Mouse (Mus musculus): ENCODE measurements around the gene Gm37240. TPM values are rescaled to one million over a fixed set of nuclear protein-coding genes. Genes with fewer than 3 reads are reported as not detected.

The Gm37240 gene
- polyA plus RNA-seq, 1 experiment, result 0.91 TPM

DNA sequence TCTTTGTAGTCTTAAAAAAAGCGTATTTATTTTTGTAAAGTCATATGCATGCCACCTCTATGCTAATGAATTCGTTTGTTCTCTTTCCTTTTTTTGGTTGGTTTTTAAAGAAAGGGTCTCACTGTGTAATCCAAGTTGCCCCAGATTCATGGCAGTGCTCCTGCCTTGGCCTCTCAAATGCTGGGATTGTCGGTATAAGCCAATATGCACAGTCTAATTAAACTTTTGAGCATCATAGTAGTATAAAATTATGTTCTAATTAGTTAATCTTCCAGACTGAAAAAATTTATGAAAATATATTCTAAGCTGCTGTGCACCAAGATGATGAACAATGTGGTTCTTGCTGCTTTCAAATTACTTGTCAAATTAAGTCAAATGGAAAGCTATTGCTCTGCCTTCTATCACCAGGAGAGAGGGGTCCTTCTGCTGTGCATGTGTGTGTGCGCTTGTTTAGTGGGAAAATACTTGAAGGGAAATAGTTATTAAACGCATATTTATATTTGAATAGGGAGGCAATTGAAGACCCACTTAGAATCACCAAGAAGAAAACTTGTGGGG, 1291.6 kb downstream of the Gm37240 start:
- Histone ChIP-seq H3K4me3 (ENCODE audit: low read depth, low read length) (no peak overlapping the region), H3K27me3 (ENCODE audit: control insufficient read depth, insufficient read depth, low read length, poor library complexity, severe bottlenecking) (peaks cover 2% of the 10 kb centered on the region; the same call in 1 of the 2 replicates)
- no peak for TF ChIP-seq CTCF (IDR thresholded peaks at IDR 0.05; ENCODE audit: low read depth, low read length)

DNA sequence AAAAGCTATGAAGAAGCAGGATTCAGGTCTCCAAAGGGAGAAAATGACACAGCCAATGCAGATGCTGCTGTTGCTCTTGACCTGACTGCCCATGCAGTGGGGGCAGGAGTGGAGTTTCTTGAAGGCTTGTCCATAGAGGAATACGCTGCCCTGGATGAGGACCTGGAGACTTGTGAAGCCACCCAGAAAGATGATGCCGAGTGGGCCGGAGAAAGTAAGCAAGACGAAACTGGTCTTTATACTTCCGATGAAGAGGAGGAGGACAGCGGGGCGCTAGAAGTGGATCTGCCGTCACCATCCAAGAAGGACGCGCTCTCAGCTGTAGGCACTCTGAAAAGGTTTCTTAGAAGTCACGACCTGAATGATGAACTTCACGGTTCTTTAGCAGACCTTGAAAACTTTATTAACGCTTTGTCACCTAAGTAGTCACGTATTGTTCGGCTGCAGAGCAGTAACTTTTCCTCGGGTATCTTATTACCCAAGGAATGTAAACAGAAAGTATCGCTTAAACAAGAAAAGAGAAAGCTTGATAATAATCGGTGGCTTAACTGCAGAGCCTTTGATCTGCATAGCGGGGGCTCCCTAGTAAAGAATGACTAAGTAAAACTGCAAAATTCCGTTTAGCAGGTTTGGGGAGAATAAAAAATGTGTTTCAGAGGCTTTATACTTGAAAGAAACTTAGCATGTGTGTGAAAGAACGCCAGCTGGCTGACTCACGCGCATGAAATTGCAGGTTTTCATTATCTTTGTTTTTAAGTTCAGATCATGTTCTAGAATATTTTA, 1292.2 kb downstream of the Gm37240 start:
- Histone ChIP-seq H3K9me3 (replicated peaks; ENCODE audit: control insufficient read depth, insufficient read depth, low read length, poor library complexity, severe bottlenecking) (no peaks in the 10 kb centered on the region), H3K9ac (ENCODE audit: low read depth, poor library complexity, severe bottlenecking) (no peak overlapping the region), H3K36me3 (ENCODE audit: control insufficient read depth, insufficient read depth, low read length, poor library complexity, severe bottlenecking) (no peaks in the 10 kb centered on the region), H3K4me1 (ENCODE audit: control insufficient read depth, insufficient read depth, low read length) (no peaks in the 10 kb centered on the region), H3K27ac (ENCODE audit: insufficient read depth, low read length) (no peak overlapping the region), H3K4me3 (ENCODE audit: low read depth, low read length) (no peak overlapping the region), H3K27me3 (ENCODE audit: control insufficient read depth, insufficient read depth, low read length, poor library complexity, severe bottlenecking) (peaks cover 2% of the 10 kb centered on the region; the same call in 1 of the 2 replicates)
- TF ChIP-seq EP300 (IDR thresholded peaks at IDR 0.05; ENCODE audit: insufficient read depth, low read depth, low read length) (no peak), CTCF (IDR thresholded peaks at IDR 0.05; ENCODE audit: low read depth, low read length) (no peak), POLR2A (IDR thresholded peaks at IDR 0.05; ENCODE audit: insufficient read depth, low read length) (no peak)

More for the DNA sequence above, 1291.6 kb downstream of the Gm37240 start:
- no peaks in the 10 kb centered on the region for H3K4me1 ChIP-seq (ENCODE audit: control insufficient read depth, insufficient read depth, low read length)
- no peak overlapping the region for H3K9ac ChIP-seq (ENCODE audit: low read depth, poor library complexity, severe bottlenecking)
- no peaks in the 10 kb centered on the region for H3K9me3 ChIP-seq (replicated peaks; ENCODE audit: control insufficient read depth, insufficient read depth, low read length, poor library complexity, severe bottlenecking)
- H3K27ac ChIP-seq (ENCODE audit: insufficient read depth, low read length), result no peak overlapping the region
- H3K36me3 ChIP-seq (ENCODE audit: control insufficient read depth, insufficient read depth, low read length, poor library complexity, severe bottlenecking), result no peaks in the 10 kb centered on the region

DNA sequence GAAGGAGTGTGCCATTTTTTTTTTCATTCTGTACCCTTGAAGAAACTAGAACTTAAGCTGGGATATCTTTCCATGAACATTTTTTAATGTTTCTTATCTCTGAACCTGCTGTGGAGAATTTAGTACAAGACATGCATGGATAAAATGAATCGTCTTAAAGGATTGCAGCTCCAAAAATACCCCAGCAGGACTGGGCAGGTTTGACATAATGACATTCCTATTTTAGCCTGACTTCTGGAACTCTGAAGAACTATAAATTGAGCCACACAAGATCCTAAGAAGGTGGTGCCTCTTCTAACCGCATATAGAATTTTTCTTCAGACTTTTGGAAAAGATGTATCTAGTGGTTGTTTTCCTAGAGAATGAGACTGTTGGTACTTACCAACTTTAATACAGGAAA, 1294.0 kb downstream of the Gm37240 start, which contains the start of gene Tigd4:
TSS of gene Tigd4 (plus strand) at position 301 of the 400 bp plus-strand sequence.
- Histone ChIP-seq H3K9me3 (replicated peaks; ENCODE audit: control insufficient read depth, insufficient read depth, low read length, poor library complexity, severe bottlenecking) (no peaks in the 10 kb centered on the region), H3K9ac (ENCODE audit: low read depth, poor library complexity, severe bottlenecking) (no peak within 1 kb of the TSS), H3K36me3 (ENCODE audit: control insufficient read depth, insufficient read depth, low read length, poor library complexity, severe bottlenecking) (no peaks in the 10 kb centered on the region), H3K27me3 (ENCODE audit: control insufficient read depth, insufficient read depth, low read length, poor library complexity, severe bottlenecking) (peaks cover 2% of the 10 kb centered on the region; the same call in 1 of the 2 replicates), H3K4me1 (ENCODE audit: control insufficient read depth, insufficient read depth, low read length) (no peaks in the 10 kb centered on the region), H3K27ac (ENCODE audit: insufficient read depth, low read length) (no peak within 1 kb of the TSS), H3K4me3 (ENCODE audit: low read depth, low read length) (no peak within 1 kb of the TSS)
- TF ChIP-seq CTCF (IDR thresholded peaks at IDR 0.05; ENCODE audit: low read depth, low read length) (no peak), POLR2A (IDR thresholded peaks at IDR 0.05; ENCODE audit: insufficient read depth, low read length) (no peak), EP300 (IDR thresholded peaks at IDR 0.05; ENCODE audit: insufficient read depth, low read depth, low read length) (no peak)

DNA sequence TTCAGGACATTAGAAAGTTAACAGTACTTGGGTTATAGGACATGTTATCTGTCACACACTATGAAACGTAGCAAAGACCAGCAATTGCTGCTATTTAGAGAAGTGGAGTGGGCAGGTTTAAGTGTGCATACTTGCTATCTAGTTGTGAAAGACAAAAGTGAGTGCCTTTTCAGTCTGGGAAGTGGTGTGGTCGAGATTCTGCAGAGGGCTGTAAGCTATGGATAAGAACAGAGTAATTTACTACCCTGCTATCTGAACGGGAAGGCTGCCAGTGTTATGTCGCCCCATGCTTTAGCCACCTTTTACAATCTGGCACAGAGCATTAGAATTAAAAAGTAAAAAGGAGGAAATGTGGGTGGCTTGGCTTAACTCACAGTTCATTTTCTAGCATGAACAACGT, 1300.6 kb downstream of the Gm37240 start:
- Histone ChIP-seq H3K9me3 (replicated peaks; ENCODE audit: control insufficient read depth, insufficient read depth, low read length, poor library complexity, severe bottlenecking) (no peaks in the 10 kb centered on the region), H3K4me3 (ENCODE audit: low read depth, low read length) (no peak overlapping the region), H3K4me1 (ENCODE audit: control insufficient read depth, insufficient read depth, low read length) (no peaks in the 10 kb centered on the region), H3K27me3 (ENCODE audit: control insufficient read depth, insufficient read depth, low read length, poor library complexity, severe bottlenecking) (no peaks in the 10 kb centered on the region), H3K36me3 (ENCODE audit: control insufficient read depth, insufficient read depth, low read length, poor library complexity, severe bottlenecking) (no peaks in the 10 kb centered on the region), H3K27ac (ENCODE audit: insufficient read depth, low read length) (no peak overlapping the region), H3K9ac (ENCODE audit: low read depth, poor library complexity, severe bottlenecking) (no peak overlapping the region)
- no peak for TF ChIP-seq EP300 (IDR thresholded peaks at IDR 0.05; ENCODE audit: insufficient read depth, low read depth, low read length)
- no peak for TF ChIP-seq CTCF (IDR thresholded peaks at IDR 0.05; ENCODE audit: low read depth, low read length)
- TF ChIP-seq POLR2A (IDR thresholded peaks at IDR 0.05; ENCODE audit: insufficient read depth, low read length), result no peak

DNA sequence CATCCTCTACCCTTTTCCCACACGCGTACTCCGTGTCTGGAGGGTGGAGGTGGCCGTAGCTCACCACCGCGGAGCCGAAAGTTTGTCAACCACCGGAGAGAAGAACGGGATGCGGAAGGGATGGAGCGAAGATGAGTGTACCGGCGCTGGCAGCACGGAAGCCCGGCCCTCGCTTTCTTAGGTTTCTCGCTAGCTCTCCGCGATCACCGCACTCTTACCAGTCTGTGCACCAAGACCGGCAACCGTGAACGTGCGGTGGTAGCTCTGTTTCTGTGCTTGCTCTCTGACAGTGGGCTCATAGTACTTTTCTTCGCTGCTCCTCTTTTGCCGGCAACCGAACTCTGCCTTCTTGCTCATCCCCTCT, 1304.4 kb downstream of the Gm37240 start:
- H3K9ac ChIP-seq (ENCODE audit: low read depth, poor library complexity, severe bottlenecking), result peak overlapping the region; percentile 48
- H3K27me3 ChIP-seq (ENCODE audit: control insufficient read depth, insufficient read depth, low read length, poor library complexity, severe bottlenecking), result no peaks in the 10 kb centered on the region
- TF ChIP-seq POLR2A (IDR thresholded peaks at IDR 0.05; ENCODE audit: insufficient read depth, low read length) (no peak), EP300 (IDR thresholded peaks at IDR 0.05; ENCODE audit: insufficient read depth, low read depth, low read length) (no peak), CTCF (IDR thresholded peaks at IDR 0.05; ENCODE audit: low read depth, low read length) (no peak)
- H3K27ac ChIP-seq (ENCODE audit: insufficient read depth, low read length), result no peak overlapping the region
- no peaks in the 10 kb centered on the region for H3K9me3 ChIP-seq (replicated peaks; ENCODE audit: control insufficient read depth, insufficient read depth, low read length, poor library complexity, severe bottlenecking)
- H3K4me1 ChIP-seq (ENCODE audit: control insufficient read depth, insufficient read depth, low read length), result no peaks in the 10 kb centered on the region
- H3K36me3 ChIP-seq (ENCODE audit: control insufficient read depth, insufficient read depth, low read length, poor library complexity, severe bottlenecking), result no peaks in the 10 kb centered on the region
- H3K4me3 ChIP-seq (ENCODE audit: low read depth, low read length), result peak overlapping the region; percentile 98

All from ES-Bruce4 (cell line).